ENCODE assay signal across 27 mouse cellular contexts in the genomic region with DNA sequence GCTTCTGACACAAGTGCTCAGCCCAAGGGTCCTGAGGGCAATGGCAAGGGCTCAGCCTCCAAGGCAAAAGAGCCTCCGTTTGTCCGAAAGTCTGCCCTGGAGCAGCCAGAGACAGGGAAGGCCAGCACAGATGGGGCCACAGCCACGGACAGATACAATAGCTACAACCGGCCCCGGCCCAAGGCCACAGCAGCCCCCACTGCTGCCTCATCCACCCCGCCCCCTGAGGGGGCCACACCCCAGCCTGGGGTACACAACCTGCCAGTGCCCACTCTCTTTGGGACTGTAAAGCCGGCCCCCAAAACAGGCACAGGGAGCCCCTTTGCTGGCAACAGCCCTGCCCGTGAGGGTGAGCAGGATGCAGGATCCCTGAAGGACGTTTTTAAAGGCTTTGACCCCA. TPM values are rescaled to one million over a fixed set of nuclear protein-coding genes. Genes with fewer than 3 reads are reported as not detected.
A peak's percentile ranks its signal among the peaks of the same experiment; 100 is the strongest.
DNase-seq lines count a peak whose midpoint lies in the region; ATAC-seq and TF ChIP-seq lines count a peak whose summit lies in the region.
"Had no signal": no experiment of that assay in that cellular context is flagged by ENCODE, and none has a peak within 500 bp of the region (broad histone marks: within the 10 kb centered on the region; RNA-seq: fewer than 3 reads in every experiment).

No protein-coding gene starts in this region.

- H3K36me3 ChIP-seq in embryonic facial prominence, embryonic 13.5 days = peaks cover 67% of the 10 kb centered on the region
- peaks cover 73% of the 10 kb centered on the region for H3K36me3 ChIP-seq in embryonic facial prominence, embryonic 10.5 days (replicated peaks)
- peaks cover 70% of the 10 kb centered on the region for H3K36me3 ChIP-seq in hindbrain, embryonic 12.5 days
- H3K36me3 ChIP-seq in hindbrain, postnatal 0 days (ENCODE audit: insufficient read depth, low read length) = peaks cover 60% of the 10 kb centered on the region
- H3K36me3 ChIP-seq in embryonic facial prominence, embryonic 15.5 days = peaks cover 69% of the 10 kb centered on the region
- peaks cover 52% of the 10 kb centered on the region for H3K36me3 ChIP-seq in liver, embryonic 11.5 days (ENCODE audit: control insufficient read depth, insufficient read depth, low read length)

- no peaks in the 10 kb centered on the region for H3K9me3 ChIP-seq in embryonic facial prominence, embryonic 13.5 days
- no peaks in the 10 kb centered on the region for H3K9me3 ChIP-seq in embryonic facial prominence, embryonic 10.5 days
- no peaks in the 10 kb centered on the region for H3K9me3 ChIP-seq in hindbrain, embryonic 12.5 days (replicated peaks)
- no peaks in the 10 kb centered on the region for H3K9me3 ChIP-seq in hindbrain, postnatal 0 days (ENCODE audit: low read length)
- H3K9me3 ChIP-seq in embryonic facial prominence, embryonic 15.5 days (replicated peaks) = no peaks in the 10 kb centered on the region
- no peaks in the 10 kb centered on the region for H3K9me3 ChIP-seq in liver, embryonic 11.5 days (ENCODE audit: control insufficient read depth, low read length)
- H3K9me3 ChIP-seq: forebrain, embryonic 10.5 days; forebrain, embryonic 12.5 days; G1E had no signal

- no peaks in the 10 kb centered on the region for H3K27me3 ChIP-seq in embryonic facial prominence, embryonic 13.5 days
- no peaks in the 10 kb centered on the region for H3K27me3 ChIP-seq in embryonic facial prominence, embryonic 10.5 days (replicated peaks; ENCODE audit: low read depth, poor library complexity, severe bottlenecking)
- no peaks in the 10 kb centered on the region for H3K27me3 ChIP-seq in hindbrain, embryonic 12.5 days
- no peaks in the 10 kb centered on the region for H3K27me3 ChIP-seq in hindbrain, postnatal 0 days (ENCODE audit: insufficient read depth, low read length)
- no peaks in the 10 kb centered on the region for H3K27me3 ChIP-seq in embryonic facial prominence, embryonic 15.5 days
- H3K27me3 ChIP-seq in liver, embryonic 11.5 days (replicated peaks; ENCODE audit: control insufficient read depth, insufficient read depth, low read length) = no peaks in the 10 kb centered on the region
- H3K27me3 ChIP-seq: CH12.LX; forebrain, embryonic 12.5 days; Patski had no signal

- H3K4me2 ChIP-seq in embryonic facial prominence, embryonic 13.5 days = no peak overlapping the region
- no peak overlapping the region for H3K4me2 ChIP-seq in hindbrain, embryonic 12.5 days (replicated peaks)
- no peak overlapping the region for H3K4me2 ChIP-seq in hindbrain, postnatal 0 days (ENCODE audit: low read depth, low read length)
- H3K4me2 ChIP-seq in embryonic facial prominence, embryonic 15.5 days (replicated peaks) = no peak overlapping the region
- H3K4me2 ChIP-seq in liver, embryonic 11.5 days = no peak overlapping the region
- H3K4me2 ChIP-seq: forebrain, embryonic 12.5 days had no signal

- intact Hi-C loops in heart, postnatal 25 days (cut with DNase I) = no loop called here

- ATAC-seq in embryonic facial prominence, embryonic 13.5 days (ENCODE audit: insufficient number of reproducible peaks, insufficient read depth, low FRiP score, low TSS enrichment, low read depth) = peak; percentile 41; the same call in 1 of the 2 replicates
- ATAC-seq in hindbrain, embryonic 12.5 days (ENCODE audit: low FRiP score) = no peak
- ATAC-seq in hindbrain, postnatal 0 days = no peak
- ATAC-seq in embryonic facial prominence, embryonic 15.5 days (ENCODE audit: insufficient number of reproducible peaks, low FRiP score, low TSS enrichment, low read depth) = peak; percentile 56; the same call in 1 of the 2 replicates
- no peak for ATAC-seq in liver, embryonic 11.5 days (replicated peaks; ENCODE audit: low FRiP score)
- ATAC-seq: activated CD4-positive, CD25-positive, alpha-beta regulatory T cell, adult 4 months; CD4-positive, CD25-positive, alpha-beta regulatory T cell, adult 4 months; forebrain, embryonic 16.5 days; Patski had no signal

- no peak overlapping the region for H3K4me3 ChIP-seq in embryonic facial prominence, embryonic 13.5 days
- H3K4me3 ChIP-seq in embryonic facial prominence, embryonic 10.5 days = no peak overlapping the region
- no peak overlapping the region for H3K4me3 ChIP-seq in hindbrain, embryonic 12.5 days
- H3K4me3 ChIP-seq in hindbrain, postnatal 0 days (ENCODE audit: low read length) = no peak overlapping the region
- H3K4me3 ChIP-seq in embryonic facial prominence, embryonic 15.5 days (replicated peaks) = no peak overlapping the region
- no peak overlapping the region for H3K4me3 ChIP-seq in liver, embryonic 11.5 days (ENCODE audit: low read depth, low read length)
- H3K4me3 ChIP-seq: erythroblast, embryonic 14.5 days; forebrain, embryonic 10.5 days; forebrain, embryonic 12.5 days had no signal

- H3K4me1 ChIP-seq in embryonic facial prominence, embryonic 13.5 days = no peaks in the 10 kb centered on the region
- H3K4me1 ChIP-seq in embryonic facial prominence, embryonic 10.5 days = no peaks in the 10 kb centered on the region
- no peaks in the 10 kb centered on the region for H3K4me1 ChIP-seq in hindbrain, embryonic 12.5 days
- no peaks in the 10 kb centered on the region for H3K4me1 ChIP-seq in hindbrain, postnatal 0 days (ENCODE audit: insufficient read depth, low read length)
- no peaks in the 10 kb centered on the region for H3K4me1 ChIP-seq in embryonic facial prominence, embryonic 15.5 days
- H3K4me1 ChIP-seq in liver, embryonic 11.5 days (replicated peaks; ENCODE audit: control insufficient read depth, insufficient read depth, low read length) = no peaks in the 10 kb centered on the region
- H3K4me1 ChIP-seq: forebrain, embryonic 10.5 days; forebrain, embryonic 12.5 days had no signal

- DNase-seq in embryonic facial prominence, embryonic 10.5 days (ENCODE audit: low spot score) = no peak
- peak; percentile 89 for DNase-seq in heart, adult 11 months
- no peak for DNase-seq in heart, postnatal 25 days (ENCODE audit: low spot score)
- DNase-seq in hindbrain, postnatal 0 days (ENCODE audit: low spot score) = no peak
- no peak for DNase-seq in liver, embryonic 11.5 days (ENCODE audit: low spot score)
- DNase-seq: adrenal gland, adult 8-10 months; adrenal gland, postnatal 14 days; adrenal gland, postnatal 36 days; B cell, adult 2 months; cerebellum, adult 11-12 months; cerebellum, adult 2 months; cerebellum, adult 9-10 months; cerebellum, postnatal 10 days; cerebellum, postnatal 25 days had no signal

- TF ChIP-seq CTCF in hindbrain, postnatal 0 days (IDR thresholded peaks at IDR 0.05; ENCODE audit: low read depth) = no peak

- H3K9ac ChIP-seq in embryonic facial prominence, embryonic 13.5 days = no peak overlapping the region
- 0 out of 2 replicates have a peak overlapping the region, but pooled peaks have one; percentile 4 for H3K9ac ChIP-seq in hindbrain, embryonic 12.5 days
- H3K9ac ChIP-seq in hindbrain, postnatal 0 days (replicated peaks; ENCODE audit: low read length) = no peak overlapping the region
- no peak overlapping the region for H3K9ac ChIP-seq in embryonic facial prominence, embryonic 15.5 days
- no peak overlapping the region for H3K9ac ChIP-seq in liver, embryonic 11.5 days (ENCODE audit: low read depth, low read length)
- H3K9ac ChIP-seq: forebrain, embryonic 12.5 days had no signal

- 79% methylated on average over 9 of the region's 9 CpGs for WGBS in embryonic facial prominence, embryonic 13.5 days
- WGBS in embryonic facial prominence, embryonic 10.5 days = 88% methylated on average over 9 of the region's 9 CpGs
- WGBS in hindbrain, embryonic 12.5 days = 84% methylated on average over 9 of the region's 9 CpGs
- 81% methylated on average over 9 of the region's 9 CpGs for WGBS in hindbrain, postnatal 0 days
- WGBS in embryonic facial prominence, embryonic 15.5 days = 83% methylated on average over 9 of the region's 9 CpGs
- WGBS in liver, embryonic 11.5 days = 91% methylated on average over 9 of the region's 9 CpGs

- H3K27ac ChIP-seq in embryonic facial prominence, embryonic 13.5 days = no peak overlapping the region
- H3K27ac ChIP-seq in embryonic facial prominence, embryonic 10.5 days (replicated peaks) = no peak overlapping the region
- no peak overlapping the region for H3K27ac ChIP-seq in hindbrain, embryonic 12.5 days
- H3K27ac ChIP-seq in hindbrain, postnatal 0 days = no peak overlapping the region
- H3K27ac ChIP-seq in embryonic facial prominence, embryonic 15.5 days (replicated peaks) = no peak overlapping the region
- H3K27ac ChIP-seq in liver, embryonic 11.5 days (ENCODE audit: low read depth, low read length) = no peak overlapping the region
- H3K27ac ChIP-seq: forebrain, embryonic 10.5 days had no signal

RNA-seq across cellular contexts. Expression of gene Tmem160, which starts 17.5 kb away (rescaled TPM):
- 46.6 and 52.1 TPM in 2 replicates for polyA plus RNA-seq in embryonic facial prominence, embryonic 13.5 days (2015; fragmentation: Nextera tagmentation; extraction: Ambion mirVana)
- polyA plus RNA-seq in embryonic facial prominence, embryonic 10.5 days (2016; fragmentation: Nextera tagmentation; extraction: Ambion mirVana) = 71.5 and 76.4 TPM in 2 replicates
- total RNA-seq in heart, postnatal 25 days (2021) = 10 to 100 TPM; 82.2 to 88.1 TPM
- 52.6 and 55.9 TPM in 2 replicates for polyA plus RNA-seq in hindbrain, embryonic 12.5 days (2016; fragmentation: Nextera tagmentation; extraction: Ambion mirVana)
- 71.7 and 72.6 TPM in 2 replicates for total RNA-seq in hindbrain, postnatal 0 days (2014; rRNA removed)
- polyA plus RNA-seq in hindbrain, postnatal 0 days (2015; fragmentation: Nextera tagmentation; extraction: Ambion mirVana) = 102 and 114 TPM in 2 replicates
- 48.6 and 49.6 TPM in 2 replicates for polyA plus RNA-seq in embryonic facial prominence, embryonic 15.5 days (2015; fragmentation: Nextera tagmentation; extraction: Ambion mirVana)
- 54.4 and 54.5 TPM in 2 replicates for polyA plus RNA-seq in liver, embryonic 11.5 days (2014; fragmentation: Nextera tagmentation; extraction: Ambion mirVana)

RNA-seq across cellular contexts. Expression of gene Zc3h4, which starts 34.4 kb away (rescaled TPM):
- polyA plus RNA-seq in embryonic facial prominence, embryonic 13.5 days (2015; fragmentation: Nextera tagmentation; extraction: Ambion mirVana) = 17.6 and 20.2 TPM in 2 replicates
- 20.5 and 22.2 TPM in 2 replicates for polyA plus RNA-seq in embryonic facial prominence, embryonic 10.5 days (2016; fragmentation: Nextera tagmentation; extraction: Ambion mirVana)
- total RNA-seq in heart, postnatal 25 days (2021) = 10 to 100 TPM; 29.0 to 29.9 TPM
- 26.4 and 30.0 TPM in 2 replicates for polyA plus RNA-seq in hindbrain, embryonic 12.5 days (2016; fragmentation: Nextera tagmentation; extraction: Ambion mirVana)
- 36.8 and 38.2 TPM in 2 replicates for total RNA-seq in hindbrain, postnatal 0 days (2014; rRNA removed)
- polyA plus RNA-seq in hindbrain, postnatal 0 days (2015; fragmentation: Nextera tagmentation; extraction: Ambion mirVana) = 8.3 and 9.1 TPM in 2 replicates
- polyA plus RNA-seq in embryonic facial prominence, embryonic 15.5 days (2015; fragmentation: Nextera tagmentation; extraction: Ambion mirVana) = 16.9 and 17.0 TPM in 2 replicates
- polyA plus RNA-seq in liver, embryonic 11.5 days (2014; fragmentation: Nextera tagmentation; extraction: Ambion mirVana) = 14.1 and 18.6 TPM in 2 replicates

RNA-seq across cellular contexts. Expression of gene Npas1, which starts 42.4 kb away (rescaled TPM):
- 0.42 and 0.61 TPM in 2 replicates for polyA plus RNA-seq in embryonic facial prominence, embryonic 13.5 days (2015; fragmentation: Nextera tagmentation; extraction: Ambion mirVana)
- polyA plus RNA-seq in embryonic facial prominence, embryonic 10.5 days (2016; fragmentation: Nextera tagmentation; extraction: Ambion mirVana) = 0.98 and 1.4 TPM in 2 replicates
- not detected for total RNA-seq in heart, postnatal 25 days (2021)
- polyA plus RNA-seq in hindbrain, embryonic 12.5 days (2016; fragmentation: Nextera tagmentation; extraction: Ambion mirVana) = 1.2 and 1.7 TPM in 2 replicates
- total RNA-seq in hindbrain, postnatal 0 days (2014; rRNA removed) = 9.0 and 13.9 TPM in 2 replicates
- polyA plus RNA-seq in hindbrain, postnatal 0 days (2015; fragmentation: Nextera tagmentation; extraction: Ambion mirVana) = 7.6 and 7.9 TPM in 2 replicates
- polyA plus RNA-seq in embryonic facial prominence, embryonic 15.5 days (2015; fragmentation: Nextera tagmentation; extraction: Ambion mirVana) = 0.33 and 0.47 TPM in 2 replicates
- polyA plus RNA-seq in liver, embryonic 11.5 days (2014; fragmentation: Nextera tagmentation; extraction: Ambion mirVana) = 0.18 and 0.22 TPM in 2 replicates
- total RNA-seq: adrenal gland, adult 18-20 months; adrenal gland, postnatal 14 days; adrenal gland, postnatal 36 days had no signal
- polyA plus RNA-seq: CD4-positive, CD25-positive, alpha-beta regulatory T cell, adult 4 months; erythroblast, embryonic 14.5 days; G1E had no signal

RNA-seq across cellular contexts. Expression of gene Sae1, which starts 47.5 kb away (rescaled TPM):
- 373 and 383 TPM in 2 replicates for polyA plus RNA-seq in embryonic facial prominence, embryonic 13.5 days (2015; fragmentation: Nextera tagmentation; extraction: Ambion mirVana)
- polyA plus RNA-seq in embryonic facial prominence, embryonic 10.5 days (2016; fragmentation: Nextera tagmentation; extraction: Ambion mirVana) = 479 and 497 TPM in 2 replicates
- 10 to 100 TPM; 35.2 to 37.2 TPM for total RNA-seq in heart, postnatal 25 days (2021)
- 307 and 311 TPM in 2 replicates for polyA plus RNA-seq in hindbrain, embryonic 12.5 days (2016; fragmentation: Nextera tagmentation; extraction: Ambion mirVana)
- 88.6 and 89.4 TPM in 2 replicates for total RNA-seq in hindbrain, postnatal 0 days (2014; rRNA removed)
- polyA plus RNA-seq in hindbrain, postnatal 0 days (2015; fragmentation: Nextera tagmentation; extraction: Ambion mirVana) = 215 and 216 TPM in 2 replicates
- polyA plus RNA-seq in embryonic facial prominence, embryonic 15.5 days (2015; fragmentation: Nextera tagmentation; extraction: Ambion mirVana) = 291 and 292 TPM in 2 replicates
- polyA plus RNA-seq in liver, embryonic 11.5 days (2014; fragmentation: Nextera tagmentation; extraction: Ambion mirVana) = 267 and 287 TPM in 2 replicates

Comparison
In these comparisons a context has a peak if more than half of its experiments do, and no peak if none do; other contexts are left out.
1. ATAC-seq: peak in embryonic facial prominence, embryonic 13.5 days (single experiment) and embryonic facial prominence, embryonic 15.5 days (single experiment); none in hindbrain, embryonic 12.5 days (single experiment), hindbrain, postnatal 0 days (single experiment) and liver, embryonic 11.5 days (single experiment).